Mouse (Mus musculus): ENCODE data around the gene Kncn. TPM values are rescaled to one million over a fixed set of nuclear protein-coding genes. Genes with fewer than 3 reads are reported as not detected.

The Kncn gene
- 0.07 TPM in 1 of 2 replicates, not detected in the other for polyA plus RNA-seq (2016; fragmentation: Nextera tagmentation; extraction: Ambion mirVana)

DNA sequence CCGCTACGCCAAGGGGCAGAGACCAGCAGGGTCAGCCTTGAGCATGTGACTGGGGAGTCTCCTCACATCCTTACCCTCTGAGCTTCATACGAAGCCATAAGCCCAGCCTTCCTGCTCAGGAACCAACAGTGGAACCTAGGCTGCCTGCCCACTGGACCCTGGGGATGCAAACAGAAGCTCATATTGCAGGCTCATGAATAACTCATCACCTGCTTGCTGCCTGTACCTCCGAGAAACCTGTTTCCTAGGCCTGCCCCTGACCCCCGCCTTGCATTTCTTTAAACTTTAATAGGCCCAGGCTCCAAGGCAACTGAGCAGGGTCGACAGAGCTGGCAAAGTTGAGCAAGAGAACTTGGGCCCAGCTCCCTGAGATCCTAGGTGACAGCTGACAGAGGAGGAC, at the start of gene Kncn:
TSS of gene Kncn (plus strand) at position 379 of the 400 bp plus-strand sequence.
- peak within 1 kb of the TSS; percentile 96 for H3K27ac ChIP-seq (replicated peaks)
- peaks cover 10% of the 10 kb centered on the region for H3K27me3 ChIP-seq (ENCODE audit: low read depth, poor library complexity, severe bottlenecking)
- no peak for DNase-seq (ENCODE audit: low spot score)
- 79% methylated on average over 6 of the region's 6 CpGs for WGBS
- H3K9me3 ChIP-seq (replicated peaks) = no peaks in the 10 kb centered on the region
- H3K4me1 ChIP-seq = peaks cover 55% of the 10 kb centered on the region
- no peaks in the 10 kb centered on the region for H3K36me3 ChIP-seq
- H3K4me3 ChIP-seq = no peak within 1 kb of the TSS

GRCm38 (mm10) chr4:115835576-115835975, 48.6 kb upstream of the Kncn start:
- no peak for DNase-seq (ENCODE audit: low spot score)
- peaks cover 8% of the 10 kb centered on the region; the same call in 1 of the 2 replicates for H3K36me3 ChIP-seq
- no peak overlapping the region for H3K4me3 ChIP-seq
- H3K27ac ChIP-seq (replicated peaks) = no peak overlapping the region
- peaks cover 24% of the 10 kb centered on the region for H3K4me1 ChIP-seq
- WGBS = 76% methylated on average over 2 of the region's 2 CpGs
- no peaks in the 10 kb centered on the region for H3K27me3 ChIP-seq (ENCODE audit: low read depth, poor library complexity, severe bottlenecking)
- H3K9me3 ChIP-seq (replicated peaks) = no peaks in the 10 kb centered on the region

DNA sequence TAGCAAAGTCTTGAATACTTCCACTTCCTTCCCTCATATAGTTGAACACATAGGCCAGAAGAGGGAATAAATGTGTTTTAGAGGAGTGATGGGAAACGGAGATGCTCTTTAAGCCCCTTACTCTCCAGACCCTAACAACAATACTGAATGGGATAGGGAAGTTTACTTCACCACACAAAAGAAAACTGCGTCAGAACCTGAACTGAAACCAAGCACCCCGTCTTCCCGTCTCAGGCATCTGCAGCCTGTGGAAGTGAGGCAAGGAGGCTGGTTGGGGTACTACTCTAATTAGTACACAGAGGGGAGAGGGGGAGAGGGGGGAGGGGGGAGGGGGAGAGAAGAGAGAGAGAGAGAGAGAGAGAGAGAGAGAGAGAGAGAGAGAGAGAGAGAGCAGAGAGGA, 46.0 kb upstream of the Kncn start:
- Histone ChIP-seq H3K36me3 (peaks cover 10% of the 10 kb centered on the region; the same call in 1 of the 2 replicates), H3K4me1 (peaks cover 24% of the 10 kb centered on the region), H3K27me3 (ENCODE audit: low read depth, poor library complexity, severe bottlenecking) (no peaks in the 10 kb centered on the region), H3K9me3 (replicated peaks) (no peaks in the 10 kb centered on the region), H3K4me3 (peak overlapping the region; percentile 68), H3K27ac (replicated peaks) (peak overlapping the region; percentile 83)
- no peak for DNase-seq (ENCODE audit: low spot score)
- WGBS = 79% methylated on average over 4 of the region's 4 CpGs

DNA sequence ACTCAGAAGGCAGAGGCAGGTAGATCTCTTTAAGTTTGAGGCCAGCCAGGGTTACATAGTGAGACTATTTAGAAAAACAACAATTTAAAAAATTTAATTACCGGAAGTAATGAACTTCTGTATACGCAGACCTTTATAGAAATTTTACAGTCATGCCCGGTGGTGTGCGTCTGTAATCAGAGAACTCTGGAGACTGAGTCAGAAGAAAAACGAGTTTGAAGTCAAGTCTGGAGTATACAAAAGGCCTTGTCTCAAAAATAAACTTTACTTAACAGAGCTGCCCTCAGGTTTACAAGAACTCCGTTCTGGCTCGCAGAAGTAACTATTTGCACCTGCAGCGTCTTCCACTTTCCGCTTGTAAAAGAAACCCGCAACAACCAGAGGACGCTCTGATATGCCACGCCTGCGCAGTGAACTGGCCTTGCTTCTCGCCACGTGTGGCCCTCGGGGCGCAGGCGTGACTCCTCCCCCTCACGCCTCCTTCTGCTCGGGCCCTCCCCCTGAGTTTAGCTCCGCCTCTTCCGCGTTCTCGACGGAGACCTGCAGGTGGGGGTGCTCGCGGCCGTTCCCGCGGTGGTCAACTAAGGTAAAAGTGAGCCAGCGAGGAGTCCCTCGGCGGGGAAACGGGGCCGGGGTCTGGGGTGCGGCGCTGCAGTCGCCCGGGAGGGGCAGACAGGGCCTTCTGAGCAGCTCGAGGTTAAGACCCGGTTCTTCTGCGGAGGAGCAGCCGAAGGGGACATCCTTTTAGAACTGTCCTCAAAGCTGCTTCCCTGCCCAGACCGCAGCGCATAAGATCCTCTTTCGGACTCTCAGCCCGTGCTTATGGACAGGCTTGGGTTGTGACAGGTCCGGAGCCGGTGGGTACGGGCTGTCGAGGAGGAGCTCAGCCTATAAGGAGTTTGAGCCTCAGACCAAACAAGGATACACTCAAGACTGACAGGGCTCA, 45.2 kb upstream of the Kncn start, which contains the start of gene Mknk1:
TSS of gene Mknk1 (plus strand) at position 503 of the 946 bp plus-strand sequence.
- peak; percentile 93 for DNase-seq (ENCODE audit: low spot score)
- Histone ChIP-seq H3K4me1 (peaks cover 24% of the 10 kb centered on the region), H3K27me3 (ENCODE audit: low read depth, poor library complexity, severe bottlenecking) (no peaks in the 10 kb centered on the region), H3K9me3 (replicated peaks) (no peaks in the 10 kb centered on the region), H3K4me3 (peak within 1 kb of the TSS; percentile 68), H3K27ac (replicated peaks) (peak within 1 kb of the TSS; percentile 83), H3K36me3 (peaks cover 13% of the 10 kb centered on the region; the same call in 1 of the 2 replicates)
- 4% methylated on average over 51 of the region's 51 CpGs for WGBS

DNA sequence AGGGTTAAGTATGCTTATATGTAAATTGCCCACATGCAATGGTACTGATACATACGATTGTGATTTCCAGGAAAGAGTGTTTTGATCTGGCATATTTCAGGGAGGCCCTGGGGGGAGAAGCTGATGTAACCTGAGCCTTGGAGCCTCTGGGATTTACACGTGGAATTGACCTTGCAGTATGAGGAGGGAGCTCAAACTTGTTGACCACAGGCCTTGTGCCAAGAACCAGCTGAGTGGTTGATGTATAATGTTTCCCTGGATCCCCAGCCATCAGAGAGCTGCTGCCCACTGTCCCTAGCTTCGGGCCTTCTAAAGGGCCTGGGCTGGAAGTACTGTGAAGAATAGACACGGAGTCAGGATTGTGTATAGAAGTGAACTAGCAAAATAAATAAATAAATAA, 44.2 kb upstream of the Kncn start:
- WGBS = 68% methylated on average over 4 of the region's 4 CpGs
- DNase-seq (ENCODE audit: low spot score) = no peak
- Histone ChIP-seq H3K27ac (replicated peaks) (no peak overlapping the region), H3K9me3 (replicated peaks) (no peaks in the 10 kb centered on the region), H3K27me3 (ENCODE audit: low read depth, poor library complexity, severe bottlenecking) (no peaks in the 10 kb centered on the region), H3K4me3 (peak overlapping the region; percentile 68), H3K36me3 (peaks cover 10% of the 10 kb centered on the region; the same call in 1 of the 2 replicates), H3K4me1 (peaks cover 27% of the 10 kb centered on the region)

- H3K36me3 ChIP-seq = peaks cover 10% of the 10 kb centered on the region; the same call in 1 of the 2 replicates
- no peak for DNase-seq (ENCODE audit: low spot score)
- 94% methylated on average over 4 of the region's 4 CpGs for WGBS
- no peak overlapping the region for H3K4me3 ChIP-seq
- H3K27ac ChIP-seq (replicated peaks) = no peak overlapping the region
- no peaks in the 10 kb centered on the region for H3K27me3 ChIP-seq (ENCODE audit: low read depth, poor library complexity, severe bottlenecking)
- peaks cover 27% of the 10 kb centered on the region for H3K4me1 ChIP-seq
- no peaks in the 10 kb centered on the region for H3K9me3 ChIP-seq (replicated peaks)
These were observed 43.4 kb upstream of the Kncn start for GRCm38 (mm10) chr4:115840842-115841241.

DNA sequence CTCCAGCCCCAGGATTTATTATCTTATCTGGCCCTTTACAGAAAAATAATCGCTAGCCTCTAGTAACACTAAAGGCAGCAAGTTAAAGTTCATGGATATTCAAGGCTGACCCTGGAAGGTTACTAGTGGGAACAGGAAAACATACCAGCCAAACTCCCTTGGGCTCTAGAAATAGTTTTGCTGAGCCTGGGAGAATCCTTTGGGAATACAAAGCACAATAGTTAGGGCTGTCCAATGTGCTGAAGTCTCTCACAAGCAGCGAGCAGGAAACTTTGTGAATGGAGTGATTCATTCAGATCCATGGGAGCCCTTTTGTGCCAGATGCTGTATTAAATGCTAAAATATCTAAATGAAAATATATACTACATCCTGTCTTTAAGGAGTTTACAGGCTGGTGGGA, 37.5 kb upstream of the Kncn start:
- peaks cover 46% of the 10 kb centered on the region for H3K36me3 ChIP-seq
- H3K27ac ChIP-seq (replicated peaks) = no peak overlapping the region
- no peaks in the 10 kb centered on the region for H3K9me3 ChIP-seq (replicated peaks)
- 64% methylated on average over 2 of the region's 2 CpGs for WGBS
- H3K4me1 ChIP-seq = peaks cover 7% of the 10 kb centered on the region; the same call in 1 of the 2 replicates
- H3K27me3 ChIP-seq (ENCODE audit: low read depth, poor library complexity, severe bottlenecking) = no peaks in the 10 kb centered on the region
- H3K4me3 ChIP-seq = no peak overlapping the region
- DNase-seq (ENCODE audit: low spot score) = no peak

DNA sequence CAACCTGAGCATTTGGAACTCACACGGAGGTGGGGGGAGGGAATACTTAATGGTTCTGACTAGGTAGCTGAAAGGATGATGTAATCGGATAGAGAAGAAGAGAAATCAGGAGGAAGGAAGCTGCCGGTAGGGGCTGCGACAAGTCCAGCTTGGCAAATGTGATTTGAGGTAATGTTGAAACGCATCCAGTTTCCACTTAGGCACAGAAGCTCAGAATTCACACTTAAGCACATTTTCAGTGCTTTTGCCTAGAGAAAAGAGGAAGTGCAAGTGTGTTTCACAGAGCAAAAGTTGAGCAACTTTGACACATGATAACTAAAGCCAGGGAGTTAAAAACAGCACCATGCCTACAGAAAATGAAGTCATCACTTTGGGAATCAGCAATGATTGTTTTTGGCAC, 36.8 kb upstream of the Kncn start:
- no peak overlapping the region for H3K4me3 ChIP-seq
- WGBS = 71% methylated on average over 5 of the region's 5 CpGs
- H3K4me1 ChIP-seq = peaks cover 7% of the 10 kb centered on the region; the same call in 1 of the 2 replicates
- H3K9me3 ChIP-seq (replicated peaks) = no peaks in the 10 kb centered on the region
- no peaks in the 10 kb centered on the region for H3K27me3 ChIP-seq (ENCODE audit: low read depth, poor library complexity, severe bottlenecking)
- DNase-seq (ENCODE audit: low spot score) = no peak
- no peak overlapping the region for H3K27ac ChIP-seq (replicated peaks)
- H3K36me3 ChIP-seq = peaks cover 49% of the 10 kb centered on the region

GRCm38 (mm10) chr4:115848083-115848482, 36.1 kb upstream of the Kncn start:
- H3K36me3 ChIP-seq = peaks cover 54% of the 10 kb centered on the region
- WGBS = 89% methylated on average over 1 of the region's 1 CpGs
- H3K27ac ChIP-seq (replicated peaks) = no peak overlapping the region
- H3K9me3 ChIP-seq (replicated peaks) = no peaks in the 10 kb centered on the region
- peaks cover 7% of the 10 kb centered on the region; the same call in 1 of the 2 replicates for H3K4me1 ChIP-seq
- no peak for DNase-seq (ENCODE audit: low spot score)
- H3K27me3 ChIP-seq (ENCODE audit: low read depth, poor library complexity, severe bottlenecking) = no peaks in the 10 kb centered on the region
- no peak overlapping the region for H3K4me3 ChIP-seq

DNA sequence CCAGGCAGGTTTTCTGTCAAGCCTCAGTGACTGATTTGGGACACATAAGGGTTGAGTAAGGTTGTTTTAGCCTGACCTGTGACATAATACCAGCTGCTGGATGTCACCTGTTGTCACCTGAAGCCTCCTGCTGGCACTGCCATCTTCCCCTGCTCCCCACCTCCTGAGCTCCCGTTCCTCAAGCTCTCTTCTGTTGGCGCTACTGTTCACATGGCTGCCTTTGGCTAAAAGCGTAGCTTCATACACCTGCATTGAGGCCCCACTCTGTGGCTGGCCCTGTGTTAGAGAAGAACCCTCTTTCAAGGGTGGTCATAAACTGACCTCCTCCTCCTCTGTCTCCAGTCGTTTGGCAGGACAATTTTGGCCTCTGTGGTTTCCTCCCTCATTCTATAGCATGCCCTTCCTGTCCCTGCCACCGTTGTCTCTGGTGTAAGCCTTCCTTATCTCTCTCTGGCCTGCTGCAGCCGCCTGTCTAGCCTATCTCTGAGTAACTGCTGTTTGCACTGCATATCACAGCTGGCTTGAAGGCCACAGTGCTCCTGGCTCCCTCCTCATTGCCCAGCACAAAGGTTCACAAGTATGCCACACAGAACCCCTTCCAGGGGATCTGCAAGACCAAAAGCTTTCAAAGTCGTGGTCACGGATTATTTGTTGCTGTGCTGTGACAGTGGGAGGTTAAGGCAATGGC, 35.1 kb upstream of the Kncn start:
- no peak for DNase-seq (ENCODE audit: low spot score)
- no peak overlapping the region; the same call in 1 of the 2 replicates for H3K27ac ChIP-seq (replicated peaks)
- WGBS = 75% methylated on average over 8 of the region's 8 CpGs

DNA sequence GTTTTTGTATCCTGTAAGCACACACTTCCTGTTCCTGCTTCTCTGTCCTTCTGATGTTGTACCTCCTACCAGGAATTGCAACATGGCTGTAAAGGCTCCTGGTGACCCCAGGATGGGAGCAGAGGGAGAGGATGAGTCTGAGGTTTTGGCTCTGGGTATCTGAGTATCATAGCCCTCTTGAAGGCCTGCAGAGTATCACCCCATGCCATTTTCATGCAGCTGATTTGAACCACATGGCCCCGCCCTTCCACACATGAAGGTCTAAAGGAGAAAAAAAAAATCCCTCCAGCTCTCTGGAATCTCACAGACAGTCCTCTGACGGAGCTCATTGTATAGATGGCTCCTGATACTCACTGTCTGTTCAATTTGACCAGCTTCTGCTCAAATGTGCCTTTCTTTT, 34.1 kb upstream of the Kncn start:
- no peak for DNase-seq (ENCODE audit: low spot score)
- peaks cover 19% of the 10 kb centered on the region for H3K4me1 ChIP-seq
- no peak overlapping the region for H3K27ac ChIP-seq (replicated peaks)
- WGBS = 91% methylated on average over 2 of the region's 2 CpGs
- no peaks in the 10 kb centered on the region for H3K27me3 ChIP-seq (ENCODE audit: low read depth, poor library complexity, severe bottlenecking)
- no peaks in the 10 kb centered on the region for H3K9me3 ChIP-seq (replicated peaks)
- peaks cover 58% of the 10 kb centered on the region for H3K36me3 ChIP-seq
- no peak overlapping the region for H3K4me3 ChIP-seq

More for the DNA sequence above, 35.1 kb upstream of the Kncn start:
- Histone ChIP-seq H3K27me3 (ENCODE audit: low read depth, poor library complexity, severe bottlenecking) (no peaks in the 10 kb centered on the region), H3K9me3 (replicated peaks) (no peaks in the 10 kb centered on the region), H3K36me3 (peaks cover 54% of the 10 kb centered on the region), H3K4me1 (peaks cover 13% of the 10 kb centered on the region), H3K4me3 (no peak overlapping the region)

DNA sequence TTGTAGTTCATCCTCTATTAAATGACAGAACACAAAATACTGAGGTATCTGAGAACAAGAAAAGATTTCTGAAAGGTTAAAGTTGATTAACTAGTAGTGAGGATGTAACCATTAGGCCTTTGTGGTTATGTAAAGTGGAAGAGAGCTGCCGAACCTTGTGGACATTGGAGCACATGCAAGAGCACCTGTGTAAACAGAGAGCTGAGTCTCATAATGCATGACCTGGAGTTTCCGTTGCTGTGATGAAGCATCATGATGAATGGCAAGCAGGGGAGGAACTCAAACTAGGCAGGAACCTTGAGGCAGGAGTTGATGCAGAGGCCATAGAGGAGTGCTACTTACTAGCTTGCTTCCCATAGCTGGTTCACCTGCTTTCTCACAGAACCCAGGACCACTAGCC, 33.6 kb upstream of the Kncn start:
- H3K36me3 ChIP-seq = peaks cover 58% of the 10 kb centered on the region
- WGBS = 74% methylated on average over 2 of the region's 2 CpGs
- no peak overlapping the region for H3K4me3 ChIP-seq
- no peak overlapping the region for H3K27ac ChIP-seq (replicated peaks)
- DNase-seq (ENCODE audit: low spot score) = no peak
- H3K9me3 ChIP-seq (replicated peaks) = no peaks in the 10 kb centered on the region
- no peaks in the 10 kb centered on the region for H3K27me3 ChIP-seq (ENCODE audit: low read depth, poor library complexity, severe bottlenecking)
- H3K4me1 ChIP-seq = peaks cover 24% of the 10 kb centered on the region
